Mouse (Mus musculus) embryonic fibroblast, embryonic 13.5 days (primary cell): ENCODE results near the gene Pla2g2f.

Experiments used
- CTCF ChIP-seq: IDR thresholded peaks from 2 replicates; pipeline ENCODE4 v1.5.1; 2011; ENCODE audit warnings: mild to moderate bottlenecking, control low read depth, low read length, moderate library complexity, borderline replicate concordance; ENCODE audit not compliant: insufficient read depth
- POLR2A ChIP-seq: IDR thresholded peaks from 2 replicates; pipeline ENCODE4 v1.6.1; 2011; ENCODE audit warnings: low read depth, mild to moderate bottlenecking, control low read depth, low read length, moderate library complexity

DNA sequence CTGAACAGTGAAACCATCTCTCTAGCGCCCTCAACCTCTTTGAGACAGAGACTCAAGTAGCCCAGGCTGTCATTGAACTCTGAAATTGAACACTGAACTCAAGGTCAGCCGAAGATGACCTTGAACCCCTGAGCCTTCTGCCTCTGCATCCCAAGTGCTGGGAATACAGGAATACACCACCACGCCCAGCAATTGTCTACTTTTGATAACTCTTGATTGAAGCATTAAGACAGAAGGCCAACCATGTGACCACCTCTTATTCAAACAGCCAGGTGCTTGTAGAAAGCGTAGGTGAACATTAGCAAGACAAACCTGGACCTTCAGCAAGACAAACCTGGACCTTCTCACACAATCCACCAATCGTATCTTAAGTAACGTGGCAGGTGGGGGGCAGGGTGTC is 36.9 kb upstream of the Pla2g2f start:
- TF ChIP-seq POLR2A (no peak), CTCF (no peak)
